Mouse (Mus musculus) heart, adult 10 weeks (tissue): Measurements from ENCODE around the gene Abcb11. TPM values are rescaled to one million over a fixed set of nuclear protein-coding genes. Genes with fewer than 3 reads are reported as not detected.

Experiments
- polyA plus RNA-seq: library from polyadenylated mRNA; stranded (reverse); fragments of 350-450 nt; fragmentation: Illumina TruSeq; extraction: RNeasy Lipid Tissue Mini Kit (QIAGEN cat#74804); gene quantifications from one replicate; pipeline ENCODE4 v1.2.3, GENCODE M21; 2014; ENCODE audit warnings: low read depth, low replicate concordance

The Abcb11 gene
- polyA plus RNA-seq: not detected

DNA sequence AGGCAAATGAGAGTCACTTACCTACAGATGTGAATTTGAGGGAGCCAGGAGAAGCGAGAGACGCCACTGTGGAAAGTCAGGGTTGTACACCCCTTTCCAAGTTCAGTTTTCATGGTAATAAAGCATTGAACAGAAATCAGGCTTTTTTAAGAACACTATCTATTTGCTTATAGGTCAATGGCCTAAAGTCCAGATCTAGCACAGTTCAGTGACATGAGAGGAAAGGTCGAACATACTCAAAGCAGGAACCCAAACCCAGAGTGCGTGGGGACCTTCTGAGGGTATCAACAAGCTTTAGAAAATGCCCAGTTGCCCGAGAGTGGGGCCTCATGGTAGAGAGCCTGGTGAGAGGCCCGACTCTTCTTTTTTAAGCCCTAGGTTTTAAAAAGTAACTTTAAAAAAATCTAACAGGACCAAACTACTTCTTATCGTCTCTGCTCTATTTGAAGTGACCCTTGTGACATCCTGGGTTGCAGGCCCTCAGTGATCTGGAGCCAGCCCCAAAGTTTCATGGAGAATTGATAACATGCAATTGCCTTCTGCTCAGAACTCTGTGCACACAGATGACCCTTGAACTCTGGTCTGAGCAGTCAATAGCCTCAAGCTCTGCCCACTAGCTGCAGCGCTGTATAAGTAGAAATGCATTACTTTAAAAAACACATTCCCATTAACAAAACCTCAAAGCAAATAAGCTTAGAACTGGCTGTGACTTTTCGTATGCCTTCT, at the start of gene Abcb11:
Gene Abcb11 (minus strand): TSS at position 121 of the 726 bp plus-strand sequence.

GRCm38 (mm10) chr2:69380281-69380680, 37.9 kb upstream of the Abcb11 start, which contains the start of gene Dhrs9:
Dhrs9 (plus strand) TSS chr2:69380445.

DNA sequence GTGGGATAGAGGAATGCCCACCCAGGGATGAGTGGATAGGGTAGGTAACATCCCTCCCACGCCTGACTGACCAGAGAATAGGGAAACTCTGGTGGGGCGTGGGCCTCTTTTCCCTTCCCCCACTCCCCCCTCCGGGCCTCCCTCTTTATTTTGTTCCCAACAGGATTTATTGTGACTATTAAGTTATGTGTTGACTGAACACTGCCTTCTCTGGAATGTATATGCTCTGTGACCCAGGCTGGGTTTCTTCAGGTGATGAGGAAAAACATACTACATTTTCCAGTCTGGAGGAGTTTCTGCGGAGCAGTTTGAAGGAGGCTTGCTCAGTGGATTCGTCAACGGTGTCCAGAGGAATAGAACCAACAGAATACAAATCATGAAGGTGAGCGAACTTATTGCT, 131.6 kb downstream of the Abcb11 start, which contains the start of gene G6pc2:
Gene G6pc2 (plus strand): TSS at position 301 of the 400 bp plus-strand sequence.

GRCm38 (mm10) chr2:69205791-69206351, 136.5 kb downstream of the Abcb11 start, which contains the start of gene Spc25:
Spc25 (minus strand) TSS chr2:69206194.

Other genes with a start within 250 kb of the Abcb11 start
- 8.5 TPM for gene Nostrin, start 206.8 kb downstream of the Abcb11 start, polyA plus RNA-seq
- 0.81 TPM for gene Spc25, start 136.4 kb downstream of the Abcb11 start, polyA plus RNA-seq
- not detected for gene G6pc2, start 131.5 kb downstream of the Abcb11 start, polyA plus RNA-seq
- 0.16 TPM for gene Dhrs9, start 37.8 kb upstream of the Abcb11 start, polyA plus RNA-seq
- gene Lrp2, start 243.4 kb upstream of the Abcb11 start, polyA plus RNA-seq: 0.55 TPM